Mouse (Mus musculus) T-cell, adult 2 months (primary cell): ENCODE results near the gene Pigg.
"Not testable (repeated sequence)": the region's sequence is repeated elsewhere in the genome, so short reads cannot be mapped to it uniquely, and the experiment has no call there.

Experiments
- DNase-seq: peaks from one replicate; pipeline ENCODE4 v3.0.0; 2022; ENCODE audit warnings: low spot score

Gene Pigg

GRCm38 (mm10) chr5:108312224-108313064 is at the start of gene Pigg:
Gene Pigg (plus strand): TSS chr5:108312609.
- DNase-seq = peak; percentile 85

- DNase-seq = no peak
Observed at GRCm38 (mm10) chr5:108262722-108263121, 49.7 kb upstream of the Pigg start.

- not testable (repeated sequence) for DNase-seq
Observed at GRCm38 (mm10) chr5:108263785-108264184, 48.6 kb upstream of the Pigg start.

GRCm38 (mm10) chr5:108266990-108267389 is 45.4 kb upstream of the Pigg start:
- DNase-seq = no peak

GRCm38 (mm10) chr5:108268127-108269062 is 44.0 kb upstream of the Pigg start, which contains the start of gene Dr1:
Gene Dr1 (plus strand): TSS chr5:108268897.
- DNase-seq = peak; percentile 88

GRCm38 (mm10) chr5:108269063-108269810 is 43.2 kb upstream of the Pigg start:
- DNase-seq = no peak

DNA sequence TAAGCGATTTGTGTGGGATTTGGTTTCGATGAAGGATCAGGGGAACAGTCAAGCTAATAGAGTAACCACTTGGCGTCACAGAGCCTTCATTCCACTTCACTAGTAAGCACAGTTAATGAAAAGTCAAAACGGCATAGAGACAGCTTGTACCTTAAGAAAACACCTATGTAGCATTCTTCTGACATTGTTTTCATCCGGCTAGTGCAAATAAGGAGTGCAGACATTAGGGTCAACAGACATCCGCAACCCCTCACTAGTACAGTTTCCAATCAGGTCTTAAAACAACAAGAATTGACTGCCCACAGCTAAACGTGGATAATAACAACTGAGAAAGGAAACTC is 42.6 kb upstream of the Pigg start:
- DNase-seq = no peak

GRCm38 (mm10) chr5:108270415-108270814 is 42.0 kb upstream of the Pigg start:
- DNase-seq = no peak

GRCm38 (mm10) chr5:108271345-108271744 is 41.1 kb upstream of the Pigg start:
- DNase-seq = not testable (repeated sequence)

DNA sequence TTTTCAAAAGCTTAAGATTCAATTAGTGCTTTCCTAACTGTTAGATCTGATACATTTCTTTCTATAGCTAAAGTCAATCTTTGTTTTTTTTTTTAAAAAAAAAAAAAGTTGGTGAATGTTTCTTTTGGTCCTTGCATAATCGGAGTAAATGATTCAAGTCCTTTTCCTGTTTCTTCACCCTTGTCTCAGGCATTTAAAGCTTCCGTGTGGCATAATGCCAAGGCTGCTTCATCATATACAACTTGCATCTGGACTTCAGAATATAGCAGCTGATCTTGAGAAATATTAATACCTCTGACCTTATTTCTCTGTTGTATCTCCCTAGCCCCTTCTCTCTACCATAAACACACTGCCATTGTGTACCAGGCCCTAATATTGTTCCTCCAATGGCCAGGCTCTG is 25.5 kb upstream of the Pigg start:
- DNase-seq = no peak

DNA sequence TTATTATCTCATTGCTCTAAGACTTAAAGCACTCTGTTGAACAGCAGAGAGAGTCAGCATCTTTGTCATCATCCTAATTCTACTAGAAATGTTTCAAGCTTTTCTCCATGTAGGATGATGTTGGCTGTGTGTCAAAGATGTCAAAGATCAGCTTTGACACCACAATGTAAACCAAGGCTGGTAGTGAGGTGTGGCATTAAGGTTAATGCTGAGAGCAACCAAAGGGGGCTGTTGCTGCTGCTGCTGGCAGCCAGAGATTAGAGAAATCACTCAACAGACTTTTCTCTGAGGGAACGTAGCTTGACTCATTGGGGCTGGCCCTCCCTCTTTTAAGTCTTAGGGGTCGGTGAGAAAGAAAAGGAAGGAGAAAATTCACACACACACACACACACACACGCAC is 10.8 kb upstream of the Pigg start:
- no peak for DNase-seq

DNA sequence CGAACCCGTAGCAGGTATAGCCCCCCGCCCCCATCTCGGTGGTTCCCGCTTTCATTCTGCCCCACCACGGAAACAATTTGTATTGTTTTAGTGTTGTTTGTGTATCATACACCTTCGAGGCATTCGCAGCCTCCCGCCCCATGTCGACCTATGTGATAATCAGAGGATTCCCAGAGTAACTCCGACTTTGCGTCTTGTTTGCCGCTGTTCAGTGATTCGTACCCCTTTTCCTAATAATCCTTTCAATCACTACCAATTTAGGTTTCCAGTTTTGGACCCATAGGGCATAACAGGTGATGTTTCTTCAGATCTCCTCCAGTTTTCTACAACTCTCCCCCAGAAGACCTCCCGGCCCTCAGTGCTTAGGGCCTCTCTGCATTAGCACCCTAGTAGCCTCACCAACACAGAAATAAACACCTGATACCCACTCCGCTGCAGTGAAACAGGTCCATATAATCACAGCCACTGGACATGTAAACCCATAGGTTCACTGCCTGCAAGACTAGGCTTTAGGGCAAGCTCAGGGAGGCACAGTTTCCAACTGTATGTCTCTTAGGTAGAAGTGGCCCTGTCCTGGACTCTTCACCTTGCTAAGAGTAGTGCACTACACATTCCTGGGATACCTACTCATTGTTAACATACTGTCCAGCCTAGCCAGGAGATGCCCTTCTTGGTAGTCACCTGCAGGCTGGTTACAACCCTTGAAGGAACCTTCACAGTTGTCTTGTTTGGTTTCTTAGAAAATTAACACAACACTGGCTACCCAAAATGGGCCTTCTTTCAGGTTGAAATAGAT is 854 bp downstream of the Pigg start:
- DNase-seq = no peak

DNA sequence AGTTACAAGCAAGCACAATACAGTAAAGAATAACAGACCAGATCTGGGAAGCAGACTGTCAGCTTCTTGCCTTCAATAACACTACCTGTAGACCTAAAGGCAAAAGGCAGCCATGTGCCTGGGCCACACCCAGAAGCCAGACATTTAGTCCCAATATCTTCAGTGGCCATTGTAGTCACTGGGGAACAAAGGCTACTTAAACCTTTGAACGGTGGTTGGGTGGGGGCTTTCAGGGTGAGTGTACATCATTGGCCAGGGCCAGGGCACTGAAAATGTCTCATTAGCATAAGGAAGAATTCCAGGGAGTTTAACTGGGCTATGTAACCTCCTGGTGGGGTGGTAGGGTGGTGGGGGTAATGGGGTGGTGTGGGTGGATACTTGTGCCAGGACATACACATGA is 18.6 kb downstream of the Pigg start:
- DNase-seq = no peak

DNA sequence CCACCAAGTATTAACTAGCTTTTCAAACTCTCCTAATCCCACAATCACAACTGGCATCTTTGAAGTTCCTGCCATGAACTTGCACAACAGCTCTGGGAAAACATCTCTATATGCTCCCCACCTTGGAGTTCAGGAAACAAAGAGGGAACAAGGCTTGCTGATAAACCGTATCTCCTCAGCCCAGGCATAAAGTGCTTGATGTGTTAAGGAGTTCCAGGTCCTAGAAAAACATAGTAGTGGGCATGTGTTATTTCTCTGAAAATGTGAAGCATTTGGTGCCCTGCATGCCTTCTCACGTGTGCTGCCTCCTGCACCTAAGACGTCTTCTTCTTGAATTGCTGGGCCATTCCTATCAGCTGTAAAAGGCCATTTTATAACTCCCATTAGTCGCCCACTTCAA is 25.0 kb downstream of the Pigg start:
- DNase-seq = no peak

- no peak for DNase-seq
Observed at GRCm38 (mm10) chr5:108338049-108338448, 25.6 kb downstream of the Pigg start.

DNA sequence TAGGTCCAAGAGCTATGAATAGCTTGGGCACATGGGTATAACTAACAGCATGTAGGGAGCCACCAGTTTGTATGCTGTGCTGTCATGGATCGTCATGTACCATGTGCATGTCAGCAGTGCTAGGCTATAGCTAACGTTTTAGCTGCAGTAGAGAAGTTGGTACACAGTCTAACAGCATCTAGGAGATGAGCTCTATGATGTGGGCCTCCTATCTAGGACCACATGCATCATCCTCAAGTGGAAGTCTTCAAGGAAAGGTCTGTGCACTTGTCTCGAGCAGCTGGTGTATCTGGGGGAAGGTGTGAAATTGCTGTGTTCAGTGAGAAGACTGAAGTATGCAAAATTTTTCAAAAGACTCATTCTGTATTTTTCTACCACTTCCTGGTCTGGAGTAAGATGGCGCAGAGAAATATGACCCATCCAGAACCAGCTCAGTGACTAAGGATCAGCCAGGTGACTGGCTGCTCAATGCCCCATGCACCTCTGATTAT is 31.3 kb downstream of the Pigg start:
- DNase-seq = no peak

- DNase-seq = no peak
Observed at GRCm38 (mm10) chr5:108345313-108346071, 33.1 kb downstream of the Pigg start.

DNA sequence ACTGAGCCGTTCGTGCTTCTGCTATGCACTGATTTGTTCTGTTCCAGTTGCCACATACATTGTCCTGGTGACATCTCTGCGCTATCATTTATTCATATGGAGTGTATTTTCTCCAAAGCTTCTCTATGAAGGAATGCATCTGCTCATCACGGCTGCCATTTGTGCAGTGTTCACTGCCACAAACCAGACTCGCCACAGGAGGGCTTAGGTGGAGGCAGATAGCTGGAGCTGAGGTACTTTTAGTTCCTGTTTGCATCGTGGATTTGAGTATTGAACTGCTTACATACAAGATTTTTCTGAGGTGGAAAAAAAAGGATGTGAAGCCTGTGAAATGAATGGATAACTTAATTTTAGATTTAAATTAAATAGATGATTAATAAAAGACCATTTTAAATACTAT is 35.4 kb downstream of the Pigg start:
- DNase-seq = no peak

DNA sequence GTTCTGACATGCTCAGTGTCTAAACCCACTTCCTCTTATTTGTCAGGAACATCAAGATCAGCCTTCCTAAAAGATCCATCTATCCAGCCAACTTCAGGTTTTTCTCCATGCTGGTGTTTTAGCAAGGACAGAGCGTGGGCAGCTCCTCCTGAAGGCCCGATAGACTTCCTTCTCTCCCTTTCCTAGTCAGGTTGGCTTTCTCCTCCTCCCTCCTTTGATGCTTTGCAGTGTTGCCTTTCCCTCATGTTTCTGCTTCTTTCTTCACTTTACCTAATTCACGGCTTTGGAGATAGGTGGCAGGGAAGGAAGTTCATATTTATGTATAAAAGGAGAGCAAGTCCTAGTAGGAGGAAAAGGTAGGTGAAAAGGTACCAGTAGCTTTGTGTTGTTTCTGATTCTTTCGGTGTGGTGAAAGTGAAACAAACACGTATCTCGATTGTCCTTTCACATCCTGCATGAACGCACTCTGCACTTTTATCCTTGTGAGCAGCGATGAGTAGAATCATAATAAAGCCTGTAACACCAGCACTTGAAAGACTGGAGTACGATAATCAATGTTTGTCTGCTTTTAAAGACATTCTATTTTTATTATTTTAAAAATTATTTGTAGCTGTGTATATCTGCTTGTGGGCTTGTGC is 37.2 kb downstream of the Pigg start:
- DNase-seq = no peak

GRCm38 (mm10) chr5:108354056-108354455 is 41.6 kb downstream of the Pigg start:
- no peak for DNase-seq
